Mouse (Mus musculus) olfactory bulb, adult 2 months (tissue): ENCODE measurements around the gene Nat9.

Source experiments
- CTCF ChIP-seq: fragments of 200-500 bp; IDR thresholded peaks from 2 replicates; pipeline ENCODE4 v1.5.1; 2012; ENCODE audit warnings: low read depth, mild to moderate bottlenecking, low read length, moderate library complexity; ENCODE audit not compliant: insufficient read depth
- POLR2A ChIP-seq: fragments of 200-500 bp; IDR thresholded peaks from 2 replicates; pipeline ENCODE4 v1.6.1; 2012; ENCODE audit warnings: mild to moderate bottlenecking, low read depth, low read length, moderate library complexity; ENCODE audit not compliant: insufficient read depth

- TF ChIP-seq CTCF (no peak), POLR2A (no peak)
Measured at GRCm38 (mm10) chr11:115194693-115195092, 7.0 kb upstream of the Nat9 start.
